Mouse (Mus musculus) left cerebral cortex, adult 11 months (tissue): ENCODE measurements around the gene Mettl7a2.

Experiments
- DNase-seq: peaks from one replicate; pipeline ENCODE4 v3.0.0; 2022; ENCODE audit warnings: low spot score

Mettl7a2 gene

GRCm38 (mm10) chr15:100400592-100401250 lies 47.7 kb downstream of the Mettl7a2 start:
- DNase-seq = no peak

GRCm38 (mm10) chr15:100401811-100402210 lies 48.8 kb downstream of the Mettl7a2 start:
- DNase-seq = no peak

DNA sequence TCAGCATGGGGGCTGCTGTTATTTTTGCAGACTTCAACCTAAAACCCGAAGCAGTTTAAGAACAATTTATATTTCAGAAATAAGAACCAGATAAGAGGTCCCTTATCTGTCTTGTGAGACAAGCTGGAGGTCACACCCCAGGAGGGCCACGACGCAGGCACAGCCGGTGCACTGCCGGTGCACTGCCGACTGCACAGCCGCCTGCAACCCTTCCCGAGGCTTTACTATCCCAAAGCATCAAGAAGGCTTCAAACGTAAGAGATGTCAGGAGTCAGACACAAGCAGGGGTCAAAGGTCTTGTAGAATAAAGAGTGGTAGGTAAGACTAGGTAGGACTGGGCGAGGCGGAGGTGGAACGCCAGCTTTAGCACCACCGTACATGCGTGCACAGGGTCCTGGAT lies 49.3 kb downstream of the Mettl7a2 start:
- no peak for DNase-seq

DNA sequence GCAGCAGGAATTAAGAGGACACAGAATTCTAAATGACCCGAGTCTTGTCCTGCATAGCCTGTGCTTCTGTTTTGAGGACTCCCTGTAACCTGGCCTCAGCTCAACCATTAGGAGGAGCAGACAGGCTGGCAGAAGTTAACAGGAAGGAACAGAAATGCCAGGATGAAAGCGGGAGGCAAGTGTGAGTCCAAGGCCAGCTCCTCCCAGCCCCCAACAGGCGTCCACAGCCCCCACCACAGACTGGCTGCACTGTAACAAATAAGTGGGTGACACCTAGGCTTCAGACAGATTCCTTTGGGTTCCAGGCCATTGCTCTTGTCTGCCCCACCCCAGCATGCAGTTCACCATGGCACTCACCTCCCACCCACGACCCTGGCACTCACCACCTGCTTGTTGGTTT lies 49.8 kb downstream of the Mettl7a2 start:
- no peak for DNase-seq

DNA sequence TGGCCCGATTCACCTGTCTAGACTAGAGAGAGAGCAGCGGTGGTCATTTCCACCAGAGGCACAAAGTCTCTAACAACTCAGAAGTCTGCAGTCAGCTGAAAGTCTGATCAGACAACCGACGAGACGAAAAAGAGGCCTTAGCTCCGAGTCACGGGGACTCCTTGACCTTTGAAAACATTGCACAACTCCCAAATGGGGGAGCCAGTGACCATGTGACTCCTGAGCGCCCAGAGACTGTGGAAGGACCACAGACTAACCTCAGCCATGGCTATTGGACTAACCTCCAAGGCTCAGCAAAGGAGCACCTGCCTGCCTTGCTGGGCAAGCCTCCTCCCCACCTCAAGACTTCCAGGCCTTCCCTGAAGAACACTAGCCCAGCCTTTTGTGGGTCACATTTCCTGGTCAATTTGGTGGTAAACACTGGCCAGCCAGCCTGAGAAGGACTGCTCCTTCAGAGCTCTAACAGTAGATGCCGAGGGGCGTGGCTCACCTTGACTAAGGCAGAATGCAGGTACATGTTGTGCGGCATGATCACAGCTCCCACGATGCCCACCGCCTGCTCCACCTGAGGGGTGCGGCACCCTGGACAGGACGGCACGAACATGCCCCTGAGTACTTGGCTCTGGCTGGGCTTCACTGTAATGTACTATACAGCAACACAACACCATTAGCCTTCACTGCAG lies 50.5 kb downstream of the Mettl7a2 start:
- DNase-seq = no peak

DNA sequence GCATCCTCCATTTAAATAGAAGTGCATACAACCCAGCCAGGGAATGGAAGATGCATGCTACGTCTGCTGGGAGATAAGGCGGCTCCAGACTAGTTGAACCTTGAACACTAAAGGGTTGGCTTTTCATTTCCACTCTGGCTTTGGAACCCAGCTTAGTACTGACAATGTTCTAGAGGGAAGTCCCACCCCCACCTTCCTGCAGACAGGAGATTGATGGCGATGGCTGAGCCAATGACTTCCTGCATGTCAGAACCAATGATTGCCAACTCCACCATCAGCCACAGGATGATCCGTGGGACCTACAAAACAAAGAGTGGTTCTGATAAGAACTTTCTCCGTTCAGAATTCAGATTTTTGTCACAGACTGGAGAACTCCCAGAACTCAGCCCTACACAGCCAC lies 53.1 kb downstream of the Mettl7a2 start:
- no peak for DNase-seq

DNA sequence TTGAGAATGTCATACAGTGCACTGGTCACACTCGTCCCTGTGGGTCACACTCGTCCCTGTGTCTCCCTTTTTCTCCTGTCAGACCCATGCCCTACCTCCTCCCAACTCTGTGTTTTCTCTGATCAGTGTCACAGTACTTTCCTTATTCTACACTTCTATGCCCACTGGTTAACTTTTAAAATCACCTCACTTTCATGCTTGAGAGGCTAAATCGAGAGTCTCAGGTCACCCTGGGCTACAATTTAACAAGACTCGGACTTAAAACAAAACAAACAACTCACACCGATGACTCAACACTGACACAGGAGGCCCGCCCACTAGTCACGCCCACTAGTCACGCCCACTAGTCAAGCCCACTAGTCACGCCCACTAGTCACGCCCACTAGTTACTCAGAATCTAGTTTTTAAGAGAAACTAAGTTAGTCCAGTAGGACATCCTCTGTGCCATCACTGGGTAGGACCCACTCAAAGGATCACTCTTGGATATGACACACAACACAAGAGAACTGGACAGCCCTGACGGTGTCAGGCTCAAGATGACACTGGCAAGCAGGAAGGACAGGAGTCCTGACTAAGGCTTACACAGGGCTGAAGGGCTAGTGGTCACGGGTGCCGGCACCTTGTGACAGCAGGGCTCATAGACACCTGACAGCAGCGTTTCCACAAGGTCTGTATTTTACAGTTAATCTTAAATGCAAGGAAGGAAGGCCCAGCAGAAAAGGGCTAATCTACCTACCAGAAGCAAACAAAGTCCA lies 58.1 kb downstream of the Mettl7a2 start:
- no peak for DNase-seq
